Mouse (Mus musculus) midbrain, postnatal 0 days (tissue): ENCODE measurements around the gene Gmnn. TPM values are rescaled to one million over a fixed set of nuclear protein-coding genes. Genes with fewer than 3 reads are reported as not detected.

Experiments
- ATAC-seq: fragments of 200-750 bp; cut with Nextera tagmentation; 2 replicates; pipeline ENCODE4 v1.8.0; 2017; ENCODE audit warnings: moderate number of reproducible peaks, mild to moderate bottlenecking, moderate TSS enrichment, moderate library complexity; ENCODE audit not compliant: low FRiP score
- DNase-seq: peaks from one replicate; pipeline ENCODE4 v3.0.0-alpha.2; 2015; ENCODE audit warnings: low spot score
- H3K27ac ChIP-seq: fragments of 300-500 bp; sonication (generic); 2 replicates; pipeline ENCODE4 v1.5.1; 2014; ENCODE audit warnings: low read depth, mild to moderate bottlenecking, low read length, mixed read lengths
- H3K27me3 ChIP-seq: fragments of 300-500 bp; sonication (generic); 2 replicates; pipeline ENCODE4 v1.6.1; 2014; ENCODE audit warnings: low read length, control low read depth, mixed read lengths; ENCODE audit not compliant: insufficient read depth
- H3K36me3 ChIP-seq: fragments of 300-500 bp; sonication (generic); 2 replicates; pipeline ENCODE4 v1.6.1; 2014; ENCODE audit warnings: low read length, control low read depth, mixed read lengths; ENCODE audit not compliant: insufficient read depth
- H3K4me1 ChIP-seq: fragments of 300-500 bp; sonication (generic); 2 replicates; pipeline ENCODE4 v1.6.1; 2014; ENCODE audit warnings: mild to moderate bottlenecking, control low read depth, antibody characterized with exemption, low read length, mixed read lengths; ENCODE audit not compliant: insufficient read depth
- H3K4me2 ChIP-seq: fragments of 300-500 bp; sonication (generic); 2 replicates; pipeline ENCODE4 v1.6.1; 2014; ENCODE audit warnings: low read depth, mild to moderate bottlenecking, low read length, mixed read lengths; ENCODE audit not compliant: poor library complexity, severe bottlenecking
- H3K4me3 ChIP-seq: fragments of 300-500 bp; sonication (generic); 2 replicates; pipeline ENCODE4 v1.5.1; 2014; ENCODE audit warnings: low read depth, mild to moderate bottlenecking, low read length, moderate library complexity
- H3K9ac ChIP-seq: fragments of 300-500 bp; sonication (generic); replicated peaks from 2 replicates; pipeline ENCODE4 v1.6.1; 2014; ENCODE audit warnings: mild to moderate bottlenecking, low read length, moderate library complexity, mixed read lengths; ENCODE audit not compliant: poor library complexity, severe bottlenecking
- H3K9me3 ChIP-seq: fragments of 300-500 bp; sonication (generic); 2 replicates; pipeline ENCODE4 v1.6.1; 2016; ENCODE audit warnings: low read length, control low read depth
- CTCF ChIP-seq: IDR thresholded peaks from 2 replicates; pipeline ENCODE4 v1.5.1; 2016; ENCODE audit warnings: antibody characterized with exemption, mild to moderate bottlenecking
- WGBS: fragments of 180-500 bp; shearing (Covaris S2); extraction: QIAGEN DNeasy Blood & Tissue Kit; methylation state at CpG from one replicate; pipeline ENCODE4 v1.1.7; 2014; 5-methylcytosine and 5-hydroxymethylcytosine counted together
- polyA plus RNA-seq: library from polyadenylated mRNA; unstranded; fragments of >200 nt; fragmentation: Nextera tagmentation; extraction: Ambion mirVana; gene quantifications from 2 replicates; pipeline ENCODE4 v1.2.1, GENCODE M21; 2015
- total RNA-seq: library from RNA; depleted of rRNA; stranded (reverse); fragments of >200 nt; gene quantifications from 2 replicates; pipeline ENCODE4 v1.2.3, GENCODE M21; 2014

Gmnn gene
- total and polyA plus RNA-seq, 2 experiments from 2014 or later = 9.4 to 10.2 TPM

DNA sequence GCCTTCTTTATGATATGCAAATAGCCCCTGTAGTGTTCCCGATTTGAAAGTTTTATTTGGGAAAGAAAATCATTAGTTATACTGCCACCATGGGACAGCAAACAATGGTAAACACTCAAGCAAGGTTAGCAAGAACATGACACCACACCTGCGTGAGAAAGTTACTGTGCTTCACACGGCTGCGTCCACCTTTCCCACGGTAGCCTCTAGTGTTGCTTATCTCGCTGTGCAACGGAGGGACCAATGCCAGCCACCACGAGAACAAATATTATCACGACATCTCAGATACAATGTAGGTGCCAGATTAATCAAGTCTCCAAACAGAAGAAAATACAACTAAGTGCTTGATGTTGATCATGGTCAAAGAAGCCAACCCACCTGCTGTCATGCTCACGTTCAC, 2.3 kb downstream of the Gmnn start:
- Histone ChIP-seq H3K4me3 (no peak overlapping the region), H3K9ac (no peak overlapping the region), H3K27me3 (no peaks in the 10 kb centered on the region), H3K27ac (no peak overlapping the region), H3K36me3 (no peaks in the 10 kb centered on the region), H3K9me3 (no peaks in the 10 kb centered on the region), H3K4me2 (no peak overlapping the region), H3K4me1 (no peaks in the 10 kb centered on the region)
- TF ChIP-seq CTCF = no peak
- DNase-seq (no peak), ATAC-seq (no peak)
- WGBS = 94% methylated on average over 10 of the region's 10 CpGs

DNA sequence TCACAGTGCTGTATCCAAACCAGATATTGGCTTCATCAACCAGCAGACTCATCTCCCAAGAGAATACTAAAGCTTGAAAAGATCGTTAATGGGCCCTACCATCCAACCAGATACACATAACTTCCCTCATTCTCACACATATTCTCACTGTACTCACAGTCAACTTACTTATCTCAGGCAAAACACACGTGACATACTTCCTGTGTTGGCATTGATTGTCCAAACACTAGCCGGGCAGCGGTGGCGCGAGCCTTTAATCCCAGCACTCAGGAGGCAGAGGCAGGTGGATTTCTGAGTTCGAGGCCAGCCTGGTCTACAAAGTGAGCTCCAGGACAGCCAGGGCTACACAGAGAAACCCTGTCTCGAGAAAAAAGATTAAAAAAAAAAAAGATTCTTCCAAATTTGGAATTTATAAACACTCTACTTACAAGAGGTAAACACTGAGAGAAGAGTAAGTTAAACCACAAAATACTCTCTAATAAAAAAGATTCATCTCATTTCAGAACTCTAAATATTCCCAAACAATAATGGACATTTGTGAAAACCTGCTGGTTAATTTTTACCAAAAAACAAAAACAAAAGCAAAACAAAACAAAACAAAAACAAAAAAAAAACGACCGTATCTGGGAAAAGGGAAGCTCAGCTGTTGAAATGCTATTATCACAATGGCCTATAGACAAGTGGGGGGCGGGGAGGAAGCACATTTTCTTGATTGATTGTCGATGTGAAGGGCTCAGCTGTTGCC, 3.7 kb downstream of the Gmnn start:
- H3K4me1 ChIP-seq = no peaks in the 10 kb centered on the region
- H3K27me3 ChIP-seq = no peaks in the 10 kb centered on the region
- H3K4me3 ChIP-seq = no peak overlapping the region
- 94% methylated on average over 12 of the region's 12 CpGs for WGBS
- no peak overlapping the region for H3K4me2 ChIP-seq
- TF ChIP-seq CTCF = no peak
- no peak for DNase-seq
- no peaks in the 10 kb centered on the region for H3K9me3 ChIP-seq
- no peak for ATAC-seq
- no peaks in the 10 kb centered on the region for H3K36me3 ChIP-seq
- no peak overlapping the region for H3K9ac ChIP-seq
- H3K27ac ChIP-seq = no peak overlapping the region

DNA sequence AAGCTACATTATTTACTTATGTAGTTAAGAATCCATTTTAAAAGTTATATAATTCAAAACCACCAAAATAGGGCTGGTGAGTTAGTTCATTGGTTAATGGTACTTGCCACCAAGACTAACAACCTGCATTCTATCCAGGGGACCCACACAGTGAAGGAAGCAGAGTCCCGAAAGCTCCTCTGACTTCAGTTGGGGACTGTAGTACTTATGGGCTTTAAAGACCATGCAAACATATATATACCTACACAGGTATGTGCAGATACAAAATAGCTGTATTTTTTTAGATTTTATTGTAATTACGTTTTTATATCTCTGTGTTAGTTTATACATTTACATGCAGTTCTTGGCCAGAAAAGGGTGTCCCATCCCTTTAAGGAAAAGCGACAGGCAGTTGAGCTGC, 5.0 kb downstream of the Gmnn start:
- DNase-seq = no peak
- TF ChIP-seq CTCF = no peak
- Histone ChIP-seq H3K4me3 (no peak overlapping the region), H3K9ac (no peak overlapping the region), H3K27me3 (no peaks in the 10 kb centered on the region), H3K9me3 (no peaks in the 10 kb centered on the region), H3K4me1 (no peaks in the 10 kb centered on the region), H3K36me3 (no peaks in the 10 kb centered on the region), H3K4me2 (no peak overlapping the region), H3K27ac (no peak overlapping the region)
- WGBS = 99% methylated on average over 3 of the region's 3 CpGs
- no peak for ATAC-seq

DNA sequence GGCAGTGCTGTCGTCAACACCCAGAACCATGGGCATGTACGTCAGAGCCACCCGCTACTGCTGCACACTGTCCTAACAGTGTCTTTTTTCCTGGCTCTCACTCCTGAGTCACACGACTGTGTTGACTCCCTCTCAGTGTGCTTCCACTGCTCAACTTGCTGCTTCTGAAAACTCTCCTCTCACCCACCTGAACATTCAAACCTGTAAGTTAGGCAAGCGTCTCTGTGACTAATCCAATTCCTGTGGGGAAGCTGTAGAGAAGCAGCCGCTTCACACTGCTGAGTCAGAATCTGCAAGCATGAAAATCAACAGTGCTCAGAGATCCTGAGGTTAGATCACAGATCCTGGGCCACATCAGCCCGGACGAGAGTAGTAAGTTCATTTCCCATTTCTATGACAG, 10.3 kb downstream of the Gmnn start:
- H3K27me3 ChIP-seq = no peaks in the 10 kb centered on the region
- WGBS = 88% methylated on average over 8 of the region's 8 CpGs
- H3K4me2 ChIP-seq = no peak overlapping the region
- H3K9me3 ChIP-seq = no peaks in the 10 kb centered on the region
- H3K4me3 ChIP-seq = no peak overlapping the region
- no peaks in the 10 kb centered on the region for H3K36me3 ChIP-seq
- no peak for TF ChIP-seq CTCF
- no peaks in the 10 kb centered on the region for H3K4me1 ChIP-seq
- DNase-seq = no peak
- no peak overlapping the region for H3K9ac ChIP-seq
- H3K27ac ChIP-seq = no peak overlapping the region
- ATAC-seq = no peak

DNA sequence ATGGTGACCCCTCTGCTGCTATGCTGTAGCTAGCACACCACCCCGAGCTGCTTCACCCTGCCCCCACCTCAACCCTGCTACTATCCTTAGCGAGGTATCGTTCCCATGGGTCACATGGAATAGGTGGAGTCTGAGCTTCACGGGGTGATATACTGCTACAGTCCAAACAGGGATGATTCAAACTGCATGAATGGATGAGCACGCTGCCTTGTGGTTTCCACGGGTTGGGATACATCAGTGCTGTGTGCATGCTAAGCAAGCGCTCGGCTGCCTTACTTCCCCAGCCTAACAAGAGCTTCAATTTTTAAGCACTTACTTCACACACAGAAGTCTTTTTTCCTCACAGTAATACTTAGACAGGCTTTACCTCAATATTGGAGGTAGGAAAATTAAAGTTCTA, 10.9 kb downstream of the Gmnn start:
- Histone ChIP-seq H3K27me3 (no peaks in the 10 kb centered on the region), H3K9ac (no peak overlapping the region), H3K36me3 (no peaks in the 10 kb centered on the region), H3K4me3 (no peak overlapping the region), H3K4me1 (no peaks in the 10 kb centered on the region), H3K27ac (no peak overlapping the region), H3K4me2 (no peak overlapping the region), H3K9me3 (no peaks in the 10 kb centered on the region)
- TF ChIP-seq CTCF = no peak
- WGBS = 94% methylated on average over 8 of the region's 8 CpGs
- ATAC-seq (no peak), DNase-seq (no peak)

DNA sequence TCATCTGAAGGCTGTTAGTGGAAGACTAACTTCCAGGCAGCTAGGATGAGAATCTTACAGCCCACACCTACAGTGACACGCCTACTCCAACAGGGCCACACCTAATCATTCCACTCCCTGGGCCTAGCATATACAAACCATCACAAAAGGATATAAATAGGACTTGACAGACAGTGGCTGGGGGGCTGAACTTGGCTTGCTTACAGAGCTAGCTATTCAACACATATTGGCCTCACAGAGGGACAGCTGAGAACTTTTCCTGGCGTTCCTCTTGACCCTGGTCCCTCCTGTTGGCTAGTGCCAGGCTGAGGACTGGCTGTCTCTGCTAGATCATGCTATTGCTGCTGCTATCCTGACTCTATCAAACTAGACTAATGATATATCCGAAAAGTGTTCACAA, 13.9 kb downstream of the Gmnn start:
- ATAC-seq = no peak
- H3K4me3 ChIP-seq = no peak overlapping the region
- no peaks in the 10 kb centered on the region for H3K27me3 ChIP-seq
- no peaks in the 10 kb centered on the region for H3K9me3 ChIP-seq
- H3K9ac ChIP-seq = no peak overlapping the region
- 88% methylated on average over 3 of the region's 3 CpGs for WGBS
- H3K4me2 ChIP-seq = no peak overlapping the region
- H3K27ac ChIP-seq = no peak overlapping the region
- no peaks in the 10 kb centered on the region for H3K36me3 ChIP-seq
- no peaks in the 10 kb centered on the region for H3K4me1 ChIP-seq
- DNase-seq = no peak
- no peak for TF ChIP-seq CTCF
